Comparison of ENCODE assay signal across 8 mouse cellular contexts in genomic region chr1:156674195-156675000, GRCm38 (mm10). TPM values are rescaled to one million over a fixed set of nuclear protein-coding genes. Genes with fewer than 3 reads are reported as not detected.
DNase-seq lines count a peak whose midpoint lies in the region; ATAC-seq and TF ChIP-seq lines count a peak whose summit lies in the region.

Tor3a (minus strand) TSS chr1:156674356.

- 8% methylated on average over 37 of the region's 37 CpGs for WGBS in embryonic facial prominence, embryonic 13.5 days
- 4% methylated on average over 37 of the region's 37 CpGs for WGBS in liver, adult 2 months

- no peak for TF ChIP-seq CTCF in liver, adult 2 months (IDR thresholded peaks at IDR 0.05; ENCODE audit: low read depth, low read length)

- H3K4me2 ChIP-seq in embryonic facial prominence, embryonic 13.5 days, result peak within 1 kb of the TSS; percentile 100

- H3K9me3 ChIP-seq in embryonic facial prominence, embryonic 13.5 days, result no peaks in the 10 kb centered on the region

- peak; percentile 84 to 85 for DNase-seq in B cell, adult 2 months
- peak; percentile 90 for DNase-seq in adrenal gland, postnatal 25 days
- peak; percentile 90 to 91 for DNase-seq in heart, adult 9 months (ENCODE audit: low spot score in 2 of 2)
- peak; percentile 83 for DNase-seq in kidney, adult 9 months
- peak; percentile 81 for DNase-seq in liver, adult 2 months (ENCODE audit: extremely low read depth, low read depth, low spot score)
- DNase-seq in monocyte, adult 2 months (ENCODE audit: low read depth in 1 of 2, low spot score in 2 of 2), result peak; percentile 56 to 74
- DNase-seq in spleen, postnatal 36 days (ENCODE audit: low spot score in 2 of 2), result peak; percentile 84 to 85

- peaks cover 16% of the 10 kb centered on the region for H3K4me1 ChIP-seq in embryonic facial prominence, embryonic 13.5 days
- peaks cover 5% of the 10 kb centered on the region for H3K4me1 ChIP-seq in liver, adult 2 months (ENCODE audit: control insufficient read depth, insufficient read depth, low read length)

- peak within 1 kb of the TSS; percentile 63 for H3K4me3 ChIP-seq in embryonic facial prominence, embryonic 13.5 days
- peak within 1 kb of the TSS; percentile 72 for H3K4me3 ChIP-seq in liver, adult 2 months (ENCODE audit: insufficient read depth, low read depth, low read length)

- H3K27ac ChIP-seq in embryonic facial prominence, embryonic 13.5 days, result no peak within 1 kb of the TSS
- H3K27ac ChIP-seq in liver, adult 2 months (replicated peaks; ENCODE audit: insufficient read depth, low read depth, low read length), result peak within 1 kb of the TSS; percentile 34

- H3K27me3 ChIP-seq in embryonic facial prominence, embryonic 13.5 days, result peaks cover 7% of the 10 kb centered on the region; the same call in 1 of the 2 replicates
- H3K27me3 ChIP-seq in liver, adult 2 months (ENCODE audit: control insufficient read depth, insufficient read depth, low read length), result no peaks in the 10 kb centered on the region

- H3K79me2 ChIP-seq in liver, adult 2 months (ENCODE audit: control insufficient read depth, insufficient read depth, low read length), result no peaks in the 10 kb centered on the region

- 0 out of 2 replicates have a peak, but pooled peaks cover under 1% of the 10 kb centered on the region for H3K36me3 ChIP-seq in embryonic facial prominence, embryonic 13.5 days
- peaks cover 3% of the 10 kb centered on the region; the same call in 1 of the 2 replicates for H3K36me3 ChIP-seq in liver, adult 2 months (ENCODE audit: control insufficient read depth, insufficient read depth, low read length)

- TF ChIP-seq POLR2A in liver, adult 2 months (IDR thresholded peaks at IDR 0.05; ENCODE audit: extremely low read depth, insufficient read depth, low read length), result peak; percentile 45; the same call in 1 of the 2 replicates

- ATAC-seq in embryonic facial prominence, embryonic 13.5 days (ENCODE audit: insufficient number of reproducible peaks, insufficient read depth, low FRiP score, low TSS enrichment, low read depth), result peak; percentile 44; the same call in 1 of the 2 replicates

- peak within 1 kb of the TSS; percentile 72 for H3K9ac ChIP-seq in embryonic facial prominence, embryonic 13.5 days
- H3K9ac ChIP-seq in liver, adult 2 months (ENCODE audit: low read depth, low read length), result peak within 1 kb of the TSS; percentile 69

RNA-seq across cellular contexts. Expression of gene Tor3a, which starts in this region (rescaled TPM):
- total RNA-seq in adrenal gland, postnatal 25 days (2021), result 13.8 and 19.3 TPM in 2 replicates
- 8.0 and 8.4 TPM in 2 replicates for polyA plus RNA-seq in embryonic facial prominence, embryonic 13.5 days (2015; fragmentation: Nextera tagmentation; extraction: Ambion mirVana)
- 3.9 and 4.6 TPM in 2 replicates for total RNA-seq in liver, adult 2 months (2014; rRNA removed)
- 4.4 and 9.3 TPM in 2 replicates for polyA plus RNA-seq in liver, adult 2 months (2012; rRNA removed)
